Mouse (Mus musculus): ENCODE data around the gene Rpl21. TPM values are rescaled to one million over a fixed set of nuclear protein-coding genes. Genes with fewer than 3 reads are reported as not detected.
"Not testable (repeated sequence)": the region's sequence is repeated elsewhere in the genome, so short reads cannot be mapped to it uniquely, and the experiment has no call there.

Gene Rpl21
- polyA plus RNA-seq, 1 experiment, result 59.1 TPM

GRCm38 (mm10) chr5:146872981-146873631 lies 40.4 kb downstream of the Rpl21 start:
- H3K4me1 ChIP-seq (ENCODE audit: control insufficient read depth, insufficient read depth, insufficient read length), result no peaks in the 10 kb centered on the region
- no peaks in the 10 kb centered on the region for H3K27me3 ChIP-seq (ENCODE audit: control insufficient read depth, insufficient read depth, low read length)
- DNase-seq (ENCODE audit: low read depth in 1 of 2, low spot score in 2 of 2), result no peak
- no peak for TF ChIP-seq CTCF (IDR thresholded peaks at IDR 0.05; ENCODE audit: extremely low read depth, insufficient read depth, insufficient read length, insufficient replicate concordance)
- TF ChIP-seq POLR2A (IDR thresholded peaks at IDR 0.05; ENCODE audit: low read depth, low read length), result no peak
- WGBS, result 94% methylated on average over 5 of the region's 5 CpGs
- no peak overlapping the region for H3K27ac ChIP-seq (ENCODE audit: insufficient read depth, low read length)
- H3K4me3 ChIP-seq (ENCODE audit: extremely low read depth, insufficient read depth, insufficient read length), result no peak overlapping the region
- no peaks in the 10 kb centered on the region for H3K36me3 ChIP-seq (ENCODE audit: control insufficient read depth, insufficient read depth, low read length)

DNA sequence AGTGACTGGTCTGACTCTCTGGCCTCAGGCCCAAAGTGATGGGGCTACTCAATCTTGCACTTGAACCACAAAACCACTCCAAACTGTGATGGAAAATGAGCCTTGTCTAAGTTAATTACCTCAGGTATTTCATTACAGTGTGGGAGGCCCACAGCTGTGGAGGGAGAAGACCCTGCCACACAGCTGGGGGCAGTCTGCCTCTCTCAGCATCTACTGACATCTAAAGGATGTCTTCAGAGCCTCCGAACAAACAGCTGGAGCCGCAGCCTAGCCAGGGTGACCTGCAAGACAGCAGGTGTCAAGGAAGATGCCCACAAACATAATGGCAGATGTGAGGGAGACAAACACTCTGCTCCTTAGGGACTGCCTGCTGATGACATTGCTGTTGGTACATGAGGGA lies 43.3 kb downstream of the Rpl21 start:
- DNase-seq (ENCODE audit: low read depth in 1 of 2, low spot score in 2 of 2), result no peak
- Histone ChIP-seq H3K4me3 (ENCODE audit: extremely low read depth, insufficient read depth, insufficient read length) (no peak overlapping the region), H3K4me1 (ENCODE audit: control insufficient read depth, insufficient read depth, insufficient read length) (no peaks in the 10 kb centered on the region), H3K36me3 (ENCODE audit: control insufficient read depth, insufficient read depth, low read length) (no peaks in the 10 kb centered on the region), H3K27ac (ENCODE audit: insufficient read depth, low read length) (no peak overlapping the region), H3K27me3 (ENCODE audit: control insufficient read depth, insufficient read depth, low read length) (no peaks in the 10 kb centered on the region)
- TF ChIP-seq POLR2A (IDR thresholded peaks at IDR 0.05; ENCODE audit: low read depth, low read length), result no peak
- 94% methylated on average over 2 of the region's 2 CpGs for WGBS

GRCm38 (mm10) chr5:146877882-146878281 lies 45.2 kb downstream of the Rpl21 start:
- not testable (repeated sequence) for H3K4me3 ChIP-seq (ENCODE audit: extremely low read depth, insufficient read depth, insufficient read length); H3K27me3 ChIP-seq (ENCODE audit: control insufficient read depth, insufficient read depth, low read length); H3K36me3 ChIP-seq (ENCODE audit: control insufficient read depth, insufficient read depth, low read length); DNase-seq (ENCODE audit: low read depth in 1 of 2, low spot score in 2 of 2); H3K27ac ChIP-seq (ENCODE audit: insufficient read depth, low read length); H3K4me1 ChIP-seq (ENCODE audit: control insufficient read depth, insufficient read depth, insufficient read length)
- WGBS, result 77% methylated on average over 5 of the region's 6 CpGs

- H3K27me3 ChIP-seq (ENCODE audit: control insufficient read depth, insufficient read depth, low read length), result no peaks in the 10 kb centered on the region
- WGBS, result 50% methylated on average over 6 of the region's 6 CpGs
- TF ChIP-seq CTCF (IDR thresholded peaks at IDR 0.05; ENCODE audit: extremely low read depth, insufficient read depth, insufficient read length, insufficient replicate concordance) (no peak), POLR2A (IDR thresholded peaks at IDR 0.05; ENCODE audit: low read depth, low read length) (no peak)
- no peaks in the 10 kb centered on the region for H3K36me3 ChIP-seq (ENCODE audit: control insufficient read depth, insufficient read depth, low read length)
- no peaks in the 10 kb centered on the region for H3K4me1 ChIP-seq (ENCODE audit: control insufficient read depth, insufficient read depth, insufficient read length)
- H3K4me3 ChIP-seq (ENCODE audit: extremely low read depth, insufficient read depth, insufficient read length), result no peak overlapping the region
- DNase-seq (ENCODE audit: low read depth in 1 of 2, low spot score in 2 of 2), result no peak
- no peak overlapping the region for H3K27ac ChIP-seq (ENCODE audit: insufficient read depth, low read length)
Observed at GRCm38 (mm10) chr5:146882261-146882660, 49.6 kb downstream of the Rpl21 start.

DNA sequence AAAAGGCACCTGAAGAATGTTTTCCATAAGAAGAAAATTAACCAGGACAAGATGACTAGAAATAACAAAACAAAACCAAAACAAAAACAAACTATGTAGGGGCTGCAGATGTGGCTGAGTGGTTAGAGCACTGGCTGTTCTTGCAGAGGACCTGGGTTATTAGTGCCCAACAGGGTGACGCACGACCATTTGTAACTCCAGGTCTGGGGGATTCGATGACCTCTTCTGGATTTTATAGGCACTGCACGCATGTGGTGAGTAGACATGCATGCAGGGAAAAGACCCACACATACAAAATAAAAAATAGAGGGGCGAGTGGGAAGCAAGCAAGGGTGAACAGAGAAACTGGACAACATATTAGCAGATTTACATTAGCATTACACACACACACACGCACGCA lies 50.4 kb downstream of the Rpl21 start:
- no peak for DNase-seq (ENCODE audit: low read depth in 1 of 2, low spot score in 2 of 2)
- Histone ChIP-seq H3K27me3 (ENCODE audit: control insufficient read depth, insufficient read depth, low read length) (no peaks in the 10 kb centered on the region), H3K36me3 (ENCODE audit: control insufficient read depth, insufficient read depth, low read length) (no peaks in the 10 kb centered on the region), H3K4me1 (ENCODE audit: control insufficient read depth, insufficient read depth, insufficient read length) (no peaks in the 10 kb centered on the region), H3K27ac (ENCODE audit: insufficient read depth, low read length) (no peak overlapping the region), H3K4me3 (ENCODE audit: extremely low read depth, insufficient read depth, insufficient read length) (no peak overlapping the region)
- 86% methylated on average over 7 of the region's 7 CpGs for WGBS
- TF ChIP-seq POLR2A (IDR thresholded peaks at IDR 0.05; ENCODE audit: low read depth, low read length), result no peak
- TF ChIP-seq CTCF (IDR thresholded peaks at IDR 0.05; ENCODE audit: extremely low read depth, insufficient read depth, insufficient read length, insufficient replicate concordance), result no peak

DNA sequence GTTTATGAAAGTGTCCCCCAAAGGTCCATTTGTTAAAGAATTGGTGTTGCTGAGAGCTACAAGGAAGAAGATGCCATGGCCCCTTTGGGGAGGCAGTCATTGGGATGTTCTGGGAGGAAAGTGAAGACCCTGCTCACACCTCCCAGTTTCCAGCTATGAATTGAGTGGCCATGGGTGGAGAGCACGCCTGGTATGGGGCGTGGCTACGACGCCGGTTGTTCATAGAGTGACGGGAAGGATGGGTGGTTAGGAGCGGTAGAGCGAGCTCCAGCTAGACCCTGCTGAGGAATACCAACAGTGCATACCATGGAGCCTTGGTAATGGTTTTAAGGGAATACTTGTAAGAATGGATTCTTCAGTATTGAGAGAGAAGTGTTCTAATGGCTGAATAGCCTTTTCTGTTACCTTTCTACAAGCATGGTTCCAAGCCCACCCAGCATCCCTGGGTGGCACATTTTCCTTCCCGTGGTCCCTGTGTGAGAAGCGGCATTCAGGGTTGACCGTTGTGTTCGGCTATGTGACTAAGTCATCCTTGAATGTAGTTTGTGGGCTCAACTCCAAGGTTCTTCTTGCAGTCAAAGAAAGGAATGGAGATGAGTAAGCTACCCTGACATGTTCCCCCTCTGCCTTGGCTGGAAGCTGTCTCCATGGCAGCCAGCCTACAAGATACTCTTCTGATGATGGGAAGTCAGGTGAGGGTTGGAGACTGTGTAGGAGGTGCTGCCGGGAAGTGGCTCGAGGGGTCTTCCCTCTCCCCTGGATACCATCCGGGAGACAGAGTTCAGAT lies 51.0 kb downstream of the Rpl21 start:
- WGBS, result 92% methylated on average over 15 of the region's 15 CpGs
- H3K27me3 ChIP-seq (ENCODE audit: control insufficient read depth, insufficient read depth, low read length), result no peaks in the 10 kb centered on the region

More for the DNA sequence above, 51.0 kb downstream of the Rpl21 start:
- TF ChIP-seq POLR2A (IDR thresholded peaks at IDR 0.05; ENCODE audit: low read depth, low read length), result no peak
- TF ChIP-seq CTCF (IDR thresholded peaks at IDR 0.05; ENCODE audit: extremely low read depth, insufficient read depth, insufficient read length, insufficient replicate concordance), result no peak
- Histone ChIP-seq H3K36me3 (ENCODE audit: control insufficient read depth, insufficient read depth, low read length) (no peaks in the 10 kb centered on the region), H3K4me1 (ENCODE audit: control insufficient read depth, insufficient read depth, insufficient read length) (no peaks in the 10 kb centered on the region), H3K27ac (ENCODE audit: insufficient read depth, low read length) (no peak overlapping the region), H3K4me3 (ENCODE audit: extremely low read depth, insufficient read depth, insufficient read length) (no peak overlapping the region)
- no peak for DNase-seq (ENCODE audit: low read depth in 1 of 2, low spot score in 2 of 2)

Other genes starting within 250 kb of the Rpl21 start
- 0.18 and 0.27 TPM in 2 replicates for gene Gpr12, start 247.7 kb upstream of the Rpl21 start, polyA plus RNA-seq (2012; rRNA removed)
- 14.0 and 14.3 TPM in 2 replicates for gene Usp12, start 37.9 kb upstream of the Rpl21 start, polyA plus RNA-seq (2012; rRNA removed)
- gene Rasl11a, start 12.2 kb downstream of the Rpl21 start, polyA plus RNA-seq (2012; rRNA removed), result 8.2 and 9.1 TPM in 2 replicates
- 40.5 and 74.9 TPM in 2 replicates for gene Gtf3a, start 115.8 kb downstream of the Rpl21 start, polyA plus RNA-seq (2012; rRNA removed)
- gene Mtif3, start 130.9 kb downstream of the Rpl21 start, polyA plus RNA-seq (2012; rRNA removed), result 6.7 and 6.8 TPM in 2 replicates
- gene Lnx2, start 243.7 kb downstream of the Rpl21 start, polyA plus RNA-seq (2012; rRNA removed), result 21.3 and 35.7 TPM in 2 replicates
- 24.2 and 30.5 TPM in 2 replicates for gene Polr1d, start 244.2 kb downstream of the Rpl21 start, polyA plus RNA-seq (2012; rRNA removed)

All from spleen, adult 2 months (tissue).